Mouse (Mus musculus) forebrain, postnatal 0 days (tissue): Measurements from ENCODE around the gene Gys2. TPM values are rescaled to one million over a fixed set of nuclear protein-coding genes. Genes with fewer than 3 reads are reported as not detected.

Source experiments
- ATAC-seq: fragments of 200-750 bp; cut with Nextera tagmentation; 2 replicates; pipeline ENCODE4 v1.8.0; 2017; ENCODE audit warnings: mild to moderate bottlenecking, moderate library complexity
- DNase-seq: peaks from one replicate; pipeline ENCODE4 v3.0.0-alpha.2; 2015
- H3K27ac ChIP-seq: fragments of 300-500 bp; sonication (generic); 2 replicates; pipeline ENCODE4 v1.5.1; 2014; ENCODE audit warnings: low read depth, mild to moderate bottlenecking, antibody characterized with exemption, low read length, moderate library complexity, mixed read lengths
- H3K27me3 ChIP-seq: fragments of 300-500 bp; sonication (generic); 2 replicates; pipeline ENCODE4 v1.6.1; 2014; ENCODE audit warnings: mild to moderate bottlenecking, low read length, mixed read lengths; ENCODE audit not compliant: insufficient read depth
- H3K36me3 ChIP-seq: fragments of 300-500 bp; sonication (generic); 2 replicates; pipeline ENCODE4 v1.6.1; 2014; ENCODE audit warnings: mild to moderate bottlenecking, moderate library complexity; ENCODE audit not compliant: insufficient read depth
- H3K4me1 ChIP-seq: fragments of 300-500 bp; sonication (generic); 2 replicates; pipeline ENCODE4 v1.6.1; 2014; ENCODE audit warnings: antibody characterized with exemption; ENCODE audit not compliant: insufficient read depth
- H3K4me2 ChIP-seq: fragments of 300-500 bp; sonication (generic); 2 replicates; pipeline ENCODE4 v1.6.1; 2014; ENCODE audit warnings: low read depth, mild to moderate bottlenecking, moderate library complexity
- H3K4me3 ChIP-seq: fragments of 300-500 bp; sonication (generic); 2 replicates; pipeline ENCODE4 v1.5.1; 2014; ENCODE audit warnings: low read depth, low read length, mixed read lengths
- H3K9ac ChIP-seq: fragments of 300-500 bp; sonication (generic); 2 replicates; pipeline ENCODE4 v1.6.1; 2014; ENCODE audit warnings: mild to moderate bottlenecking
- H3K9me3 ChIP-seq: fragments of 300-500 bp; sonication (generic); 2 replicates; pipeline ENCODE4 v1.6.1; 2016; ENCODE audit warnings: low read length
- CTCF ChIP-seq: sonication (generic); IDR thresholded peaks from 2 replicates; pipeline ENCODE4 v1.5.1; 2016; ENCODE audit warnings: antibody characterized with exemption, control low read depth, low read depth
- WGBS: fragments of 180-500 bp; shearing (Covaris S2); extraction: QIAGEN DNeasy Blood & Tissue Kit; methylation state at CpG from one replicate; pipeline ENCODE4 v1.1.7; 2014; 5-methylcytosine and 5-hydroxymethylcytosine counted together
- polyA plus RNA-seq: library from polyadenylated mRNA; unstranded; fragments of >200 nt; fragmentation: Nextera tagmentation; extraction: Ambion mirVana; gene quantifications from 2 replicates; pipeline ENCODE4 v1.2.1, GENCODE M21; 2015
- total RNA-seq: library from RNA; depleted of rRNA; stranded (reverse); fragments of >200 nt; gene quantifications from 2 replicates; pipeline ENCODE4 v1.2.3, GENCODE M21; 2014; rRNA removed

Gene Gys2
- total and polyA plus RNA-seq, 2 experiments from 2014 or later, result 0.23 TPM; not detected in 1

DNA sequence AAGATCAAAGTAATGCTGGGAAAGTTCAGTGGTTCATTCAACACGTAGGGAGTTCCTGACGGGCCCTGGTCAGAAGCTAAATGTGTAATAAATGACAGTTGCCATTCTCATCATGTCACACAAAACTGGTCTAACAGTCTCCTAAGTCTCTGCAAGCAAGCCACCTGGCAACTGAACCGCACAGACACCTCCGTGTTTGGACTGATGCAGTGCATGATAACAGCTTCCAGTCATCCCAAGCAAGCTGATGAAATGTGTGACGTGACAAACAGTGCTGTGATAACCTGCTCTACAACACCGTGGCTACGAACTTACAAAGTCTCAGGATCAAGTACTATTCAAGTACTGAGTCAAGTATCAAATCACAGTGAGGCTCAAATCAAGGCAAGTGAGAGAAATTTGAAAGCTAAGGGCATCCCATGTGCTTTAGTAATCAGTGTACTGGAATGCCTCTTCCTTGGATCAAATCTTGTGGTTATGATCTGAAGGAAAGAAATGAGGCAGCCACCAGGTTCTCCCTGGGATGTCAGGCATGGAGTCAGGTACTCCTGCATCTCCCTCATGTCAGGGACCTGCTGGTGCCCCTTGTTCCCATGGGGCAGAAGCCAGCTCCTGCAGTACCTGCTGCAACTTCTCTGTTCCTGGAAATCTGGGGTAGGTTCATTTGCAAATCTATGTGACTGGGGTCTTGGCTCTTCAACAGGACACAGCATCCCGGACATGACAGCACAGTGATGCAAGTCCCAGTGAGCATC is 94.2 kb downstream of the Gys2 start:
- TF ChIP-seq CTCF, result no peak
- DNase-seq (no peak), ATAC-seq (no peak)
- Histone ChIP-seq H3K4me1 (no peaks in the 10 kb centered on the region), H3K27me3 (no peaks in the 10 kb centered on the region), H3K4me2 (no peak overlapping the region), H3K27ac (no peak overlapping the region), H3K36me3 (peaks cover 33% of the 10 kb centered on the region), H3K9me3 (no peaks in the 10 kb centered on the region), H3K4me3 (no peak overlapping the region), H3K9ac (no peak overlapping the region)
- 93% methylated on average over 8 of the region's 8 CpGs for WGBS

DNA sequence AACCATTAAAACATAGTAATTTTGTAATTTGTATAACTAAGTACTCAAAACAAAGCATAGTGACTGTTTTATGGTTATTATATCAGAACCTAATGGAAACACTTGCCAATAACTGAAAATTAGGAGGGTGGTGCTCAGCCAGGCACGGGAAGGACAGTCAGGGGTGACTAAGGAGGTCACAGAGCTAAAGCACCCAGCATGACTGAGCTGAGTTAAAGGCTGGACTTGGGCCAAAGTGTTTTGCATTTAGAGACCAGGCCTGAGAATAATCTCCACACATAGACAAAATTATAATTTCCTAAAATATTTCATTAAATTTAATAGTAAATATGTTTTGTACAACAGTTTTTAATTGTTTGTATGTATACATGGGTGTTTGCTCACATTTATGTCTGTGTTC is 95.8 kb downstream of the Gys2 start:
- Histone ChIP-seq H3K4me3 (no peak overlapping the region), H3K9ac (no peak overlapping the region), H3K27ac (no peak overlapping the region), H3K27me3 (no peaks in the 10 kb centered on the region), H3K4me2 (no peak overlapping the region), H3K36me3 (peaks cover 38% of the 10 kb centered on the region), H3K4me1 (no peaks in the 10 kb centered on the region), H3K9me3 (no peaks in the 10 kb centered on the region)
- DNase-seq, result no peak
- 58% methylated on average over 1 of the region's 1 CpGs for WGBS
- no peak for TF ChIP-seq CTCF
- no peak for ATAC-seq

Other genes starting within 250 kb of the Gys2 start
- 0.31 TPM in 1 of 2 replicates, not detected in the other for gene Iapp, start 174.7 kb downstream of the Gys2 start, total RNA-seq
- gene Iapp, start 174.7 kb downstream of the Gys2 start, polyA plus RNA-seq, result 0.25 and 0.29 TPM in 2 replicates
- gene Slco1a5, start 150.1 kb downstream of the Gys2 start, total RNA-seq, result 0.33 and 0.38 TPM in 2 replicates
- gene Slco1a5, start 150.1 kb downstream of the Gys2 start, polyA plus RNA-seq, result 0.40 and 0.82 TPM in 2 replicates
- 14.5 and 20.2 TPM in 2 replicates for gene Pyroxd1, start 127.5 kb downstream of the Gys2 start, total RNA-seq
- 16.1 and 18.7 TPM in 2 replicates for gene Pyroxd1, start 127.5 kb downstream of the Gys2 start, polyA plus RNA-seq
- gene Recql, start 86.0 kb downstream of the Gys2 start, total RNA-seq, result 19.1 and 19.4 TPM in 2 replicates
- 20.4 and 20.8 TPM in 2 replicates for gene Recql, start 86.0 kb downstream of the Gys2 start, polyA plus RNA-seq
- 44.0 and 58.5 TPM in 2 replicates for gene Golt1b, start 85.9 kb downstream of the Gys2 start, total RNA-seq
- 67.6 and 72.0 TPM in 2 replicates for gene Golt1b, start 85.9 kb downstream of the Gys2 start, polyA plus RNA-seq
- 0.38 and 0.62 TPM in 2 replicates for gene Spx, start 59.7 kb downstream of the Gys2 start, total RNA-seq
- gene Spx, start 59.7 kb downstream of the Gys2 start, polyA plus RNA-seq, result 0.65 TPM in 2 replicates
- 158 and 164 TPM in 2 replicates for gene Ldhb, start 34.8 kb upstream of the Gys2 start, total RNA-seq
- 426 and 454 TPM in 2 replicates for gene Ldhb, start 34.8 kb upstream of the Gys2 start, polyA plus RNA-seq
- gene Kcnj8, start 98.5 kb upstream of the Gys2 start, total RNA-seq, result 8.8 and 10.0 TPM in 2 replicates
- gene Kcnj8, start 98.5 kb upstream of the Gys2 start, polyA plus RNA-seq, result 8.2 and 8.9 TPM in 2 replicates
- 6.5 and 9.6 TPM in 2 replicates for gene Abcc9, start 229.2 kb upstream of the Gys2 start, total RNA-seq
- gene Abcc9, start 229.2 kb upstream of the Gys2 start, polyA plus RNA-seq, result 1.0 and 1.8 TPM in 2 replicates